Mouse (Mus musculus) heart, postnatal 0 days (tissue): ENCODE results near the gene Adcy2.

Source experiments
- CTCF ChIP-seq: IDR thresholded peaks from 2 replicates; pipeline ENCODE4 v1.5.1; 2016; ENCODE audit warnings: antibody characterized with exemption, control low read depth, low read depth
- EP300 ChIP-seq: IDR thresholded peaks from 2 replicates; pipeline ENCODE4 v1.6.1; 2016; ENCODE audit warnings: antibody characterized with exemption, low read depth

DNA sequence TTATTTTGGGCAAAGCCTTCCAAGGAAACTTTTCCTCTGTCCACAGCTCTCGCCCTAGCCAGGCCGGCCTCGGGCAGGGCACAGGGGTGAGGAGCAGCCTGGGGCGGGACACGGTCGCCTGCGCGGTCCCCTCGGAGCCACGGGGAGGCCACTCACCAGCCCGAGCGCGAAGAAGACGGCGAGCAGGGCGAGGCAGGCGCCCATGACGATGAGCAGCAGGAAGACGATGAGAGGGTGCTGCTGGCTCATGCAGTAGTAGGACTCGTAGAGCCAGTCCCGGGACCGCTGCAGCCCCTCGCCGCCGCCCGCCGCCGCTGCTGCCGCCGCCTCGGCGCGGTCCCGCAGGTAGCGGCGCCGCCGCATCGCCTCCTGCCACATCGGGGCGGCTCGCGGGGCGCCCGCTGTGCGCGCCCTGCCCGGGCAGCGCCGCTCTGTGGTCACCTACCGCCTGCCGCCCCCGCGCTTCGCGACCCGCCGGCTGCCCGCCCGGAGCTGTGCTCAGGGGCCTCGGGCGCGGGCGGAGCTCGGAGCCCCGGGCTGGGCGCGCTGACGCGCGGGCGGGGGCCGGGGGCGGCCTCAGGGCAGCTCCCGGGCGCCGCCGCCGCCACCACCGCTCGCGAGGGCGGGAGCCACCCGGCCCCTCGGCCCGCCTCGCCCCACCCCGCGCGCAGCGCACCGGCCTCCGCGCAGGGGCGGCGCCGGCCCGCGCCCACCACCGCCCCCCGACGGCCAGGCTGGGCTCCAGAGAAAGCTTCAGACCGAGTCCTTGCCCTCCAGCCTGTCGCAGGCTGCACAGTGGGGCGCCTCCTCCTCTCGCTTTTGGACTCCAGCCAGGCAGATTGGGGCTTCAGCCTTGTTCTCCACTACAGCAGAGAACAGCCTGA is at the start of gene Adcy2:
- TF ChIP-seq CTCF: no peak
- no peak for TF ChIP-seq EP300
